Mouse (Mus musculus): ENCODE data around the gene Dscam.

Gene Dscam

DNA sequence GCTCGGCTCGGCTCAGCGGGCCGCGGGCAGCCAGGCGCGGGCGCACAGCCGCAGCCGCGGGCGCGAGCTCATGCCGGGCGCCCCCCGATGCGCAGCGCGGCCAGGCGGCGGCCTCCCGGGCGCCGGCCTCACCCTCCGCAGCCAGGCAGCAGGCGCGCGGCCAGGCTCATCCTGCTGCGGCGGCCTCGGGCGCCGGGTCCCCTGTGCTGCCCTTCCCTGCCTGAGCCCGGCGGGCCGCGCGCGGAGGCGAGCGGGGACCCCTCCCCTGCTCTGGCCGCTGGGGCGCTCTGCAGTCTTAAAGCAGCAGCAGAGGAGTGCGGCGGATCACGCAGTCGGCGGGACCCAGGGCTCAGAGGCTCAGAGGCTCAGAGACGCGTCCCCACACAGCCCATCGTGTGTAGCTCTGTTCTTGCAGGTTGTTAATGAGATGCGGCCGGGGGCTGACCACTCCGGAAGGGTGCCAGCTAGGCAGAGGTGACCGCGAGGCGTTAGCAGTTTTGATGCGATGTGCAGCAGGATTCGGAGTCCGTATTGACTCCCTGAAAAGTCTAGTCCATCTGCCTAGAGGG, at the start of gene Dscam:
TSS of gene Dscam (minus strand) at position 240 of the 569 bp plus-strand sequence.
- peak; percentile 52 for DNase-seq (ENCODE audit: low read depth, low spot score)

DNA sequence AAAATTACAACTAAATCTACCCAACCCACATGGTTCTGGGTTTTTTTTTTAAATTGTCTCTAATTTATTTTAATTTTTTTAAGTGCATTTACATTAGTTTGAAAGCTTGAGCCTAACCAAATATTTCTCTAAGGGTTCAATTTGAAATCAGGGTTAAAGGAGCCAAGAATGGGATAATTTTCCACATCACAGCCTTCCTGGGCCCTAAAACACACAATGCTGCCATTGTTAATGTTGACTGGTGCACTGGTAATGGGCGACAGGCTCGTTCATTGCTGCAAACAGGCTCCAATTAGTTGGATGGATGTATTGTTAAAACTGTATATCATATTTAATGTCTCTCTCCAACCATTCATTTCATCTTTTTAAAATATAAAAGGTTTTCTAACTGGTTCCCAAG, 48.8 kb upstream of the Dscam start:
- DNase-seq (ENCODE audit: low read depth, low spot score): no peak

DNA sequence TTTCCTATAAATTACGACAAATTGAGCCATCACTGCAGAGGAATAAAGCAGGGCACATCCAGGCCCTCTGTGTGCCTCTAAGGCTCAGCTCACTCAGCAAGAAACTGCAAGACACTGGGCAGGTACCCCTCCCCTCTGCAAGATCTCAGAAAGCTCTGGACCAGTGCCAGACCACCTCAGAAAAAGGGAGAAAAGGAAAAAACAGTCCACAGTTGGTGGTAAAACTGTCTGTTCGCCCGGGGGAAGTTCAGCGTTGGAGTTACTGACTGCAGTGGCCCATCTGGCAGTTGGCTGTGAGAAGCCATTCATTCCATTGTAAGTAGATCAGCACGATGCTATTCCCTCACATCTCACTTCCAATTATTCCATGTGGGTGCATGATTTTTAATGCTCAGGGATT, 39.4 kb upstream of the Dscam start:
- DNase-seq (ENCODE audit: low read depth, low spot score): no peak

DNA sequence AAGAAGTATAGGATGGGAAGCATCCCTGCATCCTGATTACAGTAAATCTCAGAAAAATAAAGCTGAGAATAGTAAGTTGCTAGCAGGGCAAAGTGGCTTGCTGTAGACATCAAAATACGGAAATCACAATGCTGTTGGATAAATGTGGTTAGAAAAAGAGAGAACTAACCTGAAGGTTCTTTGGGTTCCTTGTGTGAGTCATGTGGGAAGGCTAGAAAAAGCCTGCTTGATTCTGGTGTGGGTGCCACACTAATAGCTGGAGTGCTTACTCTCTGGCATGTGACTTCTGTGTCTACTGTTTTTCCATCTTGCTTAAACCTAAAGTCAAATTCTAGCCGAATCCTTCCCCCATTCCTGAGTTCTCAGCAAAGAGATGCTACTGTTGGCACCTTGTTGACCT, 37.7 kb upstream of the Dscam start:
- DNase-seq (ENCODE audit: low read depth, low spot score): no peak

DNA sequence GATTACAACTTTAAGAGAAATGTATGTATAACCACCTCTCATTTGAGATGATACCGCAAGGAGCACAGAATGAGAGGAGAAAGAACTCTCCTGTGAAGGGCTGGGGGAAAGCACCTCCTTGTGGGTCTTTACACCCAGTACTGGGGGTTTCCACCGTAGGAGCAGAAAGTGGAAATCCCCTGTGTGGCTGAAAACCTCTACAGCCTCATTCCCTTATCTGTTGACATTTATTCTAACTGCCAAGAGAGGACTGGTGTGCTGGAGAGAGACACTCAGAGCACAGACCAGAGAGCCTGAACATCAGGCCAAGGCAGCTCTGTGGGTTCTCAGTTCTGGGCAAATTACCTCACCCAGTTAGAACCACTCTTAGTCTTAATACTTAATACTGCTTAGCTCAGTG, 33.5 kb upstream of the Dscam start:
- DNase-seq (ENCODE audit: low read depth, low spot score): no peak

DNA sequence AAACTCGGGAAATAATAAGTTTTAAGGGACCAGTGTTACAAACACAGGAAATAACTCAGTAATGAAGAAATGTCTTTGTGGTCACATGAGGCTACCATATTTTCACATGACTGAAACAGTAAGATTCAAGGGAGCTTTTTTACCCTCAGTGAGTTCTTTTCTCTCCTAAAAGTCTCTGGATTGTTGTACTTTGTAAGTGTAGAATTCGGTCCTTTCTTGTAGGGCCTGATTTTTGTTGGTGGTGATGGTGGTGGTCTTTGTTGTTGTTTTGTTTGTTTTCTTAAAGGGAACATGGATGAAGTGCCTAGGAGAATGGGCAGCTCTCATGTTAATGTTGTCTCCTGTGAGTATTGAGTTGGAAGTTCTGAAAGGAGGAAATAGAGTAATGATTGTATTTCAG, 33.0 kb upstream of the Dscam start:
- no peak for DNase-seq (ENCODE audit: low read depth, low spot score)

DNA sequence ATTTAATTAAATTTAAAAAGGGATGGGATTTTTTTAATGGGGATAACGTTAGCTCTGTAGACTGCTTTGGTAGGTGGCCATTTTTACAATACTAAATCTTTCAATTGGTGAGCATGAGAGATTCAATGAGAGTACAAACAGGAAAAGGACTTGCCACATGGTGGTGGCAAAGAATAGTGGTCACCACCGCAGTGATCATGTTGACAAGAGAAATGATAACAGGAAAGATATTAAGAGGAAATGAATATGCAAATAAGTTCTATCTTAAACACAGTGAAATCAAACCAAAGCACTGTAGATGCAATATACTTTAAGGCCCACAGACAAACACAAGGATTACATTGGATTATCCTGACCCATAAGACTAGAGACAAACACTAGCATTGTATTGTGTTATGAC, 24.1 kb upstream of the Dscam start:
- no peak for DNase-seq (ENCODE audit: low read depth, low spot score)

DNA sequence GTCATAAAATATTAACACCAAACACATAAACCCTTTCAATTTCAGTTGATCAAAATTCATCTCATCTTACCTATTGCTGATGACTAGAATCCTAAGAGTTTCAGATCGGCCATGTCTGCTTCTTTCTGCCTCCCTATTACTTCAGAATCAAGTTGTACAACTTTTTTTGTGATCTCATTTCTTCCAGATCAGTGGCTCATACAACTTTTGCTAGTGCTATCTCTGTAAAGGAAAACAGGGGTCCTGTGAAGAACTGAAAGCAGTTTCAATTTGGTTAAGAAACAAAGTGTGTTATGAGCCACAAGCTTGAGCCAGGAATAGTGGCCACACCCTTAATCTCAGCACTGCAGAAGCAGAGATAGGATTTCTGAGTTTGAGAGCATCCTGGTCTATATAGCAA, 23.6 kb upstream of the Dscam start:
- no peak for DNase-seq (ENCODE audit: low read depth, low spot score)

DNA sequence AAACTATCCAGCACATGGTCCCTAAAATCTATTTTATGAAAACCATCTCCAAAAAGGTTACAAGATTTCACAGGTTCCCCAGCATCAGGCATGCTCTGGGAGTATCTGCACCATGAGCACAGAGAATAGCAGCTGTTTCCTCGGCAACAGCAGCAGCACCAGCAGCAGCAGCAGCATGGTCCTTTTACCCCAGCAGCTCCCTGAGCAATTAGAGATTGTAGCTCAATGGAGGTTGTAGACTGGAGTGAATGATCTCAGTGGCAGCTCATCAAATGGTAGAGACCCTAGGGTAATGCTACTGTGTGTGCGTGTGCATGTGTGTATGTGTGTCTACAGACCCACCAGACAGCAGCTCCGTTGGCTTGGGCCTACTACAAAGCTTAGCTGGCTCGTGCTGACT, 21.7 kb upstream of the Dscam start:
- no peak for DNase-seq (ENCODE audit: low read depth, low spot score)

DNA sequence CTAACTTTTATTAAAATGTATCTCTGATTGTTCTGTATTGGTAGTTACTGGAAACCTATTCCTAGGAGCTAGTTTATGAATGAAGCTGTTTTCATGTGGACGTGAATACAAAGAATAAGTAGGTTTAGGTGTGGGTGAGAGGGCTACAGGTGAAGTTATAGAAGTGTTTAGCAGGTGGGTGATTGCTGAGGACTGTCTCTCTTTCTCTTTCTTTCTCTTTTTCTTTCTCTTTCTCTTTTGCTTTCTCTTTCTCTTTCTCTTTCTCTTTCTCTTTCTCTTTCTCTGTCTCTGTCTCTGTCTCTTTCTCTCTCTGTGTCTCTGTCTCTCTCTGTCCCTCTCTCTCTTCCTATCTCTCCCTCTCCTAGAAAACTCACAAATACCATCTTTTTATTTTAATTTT, 20.1 kb upstream of the Dscam start:
- DNase-seq (ENCODE audit: low read depth, low spot score): no peak

DNA sequence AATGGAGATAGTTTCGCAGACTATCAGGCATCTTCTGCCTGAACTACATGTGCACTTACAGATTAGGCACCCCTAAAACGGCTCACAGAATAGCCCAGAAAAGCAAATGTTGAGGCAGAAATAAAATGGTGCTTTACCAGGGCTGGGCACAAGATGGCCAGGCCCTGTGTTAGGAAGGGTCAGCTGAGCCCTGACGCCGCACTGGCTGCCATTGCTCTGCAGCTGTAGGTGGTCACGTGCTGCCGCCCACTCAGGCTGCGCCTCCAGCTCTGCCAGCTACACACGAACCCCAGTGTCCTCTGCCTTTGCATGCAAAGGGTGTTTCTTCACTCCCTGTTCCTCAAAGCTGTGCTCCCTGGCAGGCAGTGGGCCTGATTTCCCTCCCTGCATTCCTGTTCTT, 948 bp upstream of the Dscam start:
- DNase-seq (ENCODE audit: low read depth, low spot score): no peak

DNA sequence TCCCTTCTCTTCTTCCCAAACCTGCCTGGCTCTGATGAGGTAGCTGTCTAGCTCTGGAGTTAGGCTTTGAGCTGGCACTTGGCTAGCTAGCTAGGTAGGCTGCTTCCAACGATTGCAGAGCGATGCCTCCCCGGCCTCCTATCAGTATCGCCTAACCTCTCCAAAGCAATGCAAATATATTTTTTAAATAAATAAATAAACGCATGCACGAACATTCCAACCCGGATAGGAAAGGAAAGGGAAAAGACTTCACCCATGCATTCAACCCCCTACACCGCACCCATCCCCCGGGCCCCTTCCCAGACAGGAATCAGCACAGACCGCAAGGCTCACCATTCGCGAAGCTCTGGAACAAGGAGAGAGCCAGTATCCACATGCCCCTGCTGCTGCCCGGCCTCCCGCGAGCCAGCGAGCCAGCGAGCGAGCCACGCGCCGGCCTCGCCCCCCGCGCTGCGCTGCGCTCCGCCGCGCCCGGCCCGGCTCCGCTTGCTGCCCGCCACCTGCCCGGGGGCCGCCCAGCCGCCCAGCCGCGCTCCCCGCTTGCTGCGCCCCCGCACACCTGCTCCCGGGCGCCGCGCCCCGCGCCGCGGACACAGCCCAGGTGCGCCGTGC, 545 bp downstream of the Dscam start:
- DNase-seq (ENCODE audit: low read depth, low spot score): peak; percentile 9

DNA sequence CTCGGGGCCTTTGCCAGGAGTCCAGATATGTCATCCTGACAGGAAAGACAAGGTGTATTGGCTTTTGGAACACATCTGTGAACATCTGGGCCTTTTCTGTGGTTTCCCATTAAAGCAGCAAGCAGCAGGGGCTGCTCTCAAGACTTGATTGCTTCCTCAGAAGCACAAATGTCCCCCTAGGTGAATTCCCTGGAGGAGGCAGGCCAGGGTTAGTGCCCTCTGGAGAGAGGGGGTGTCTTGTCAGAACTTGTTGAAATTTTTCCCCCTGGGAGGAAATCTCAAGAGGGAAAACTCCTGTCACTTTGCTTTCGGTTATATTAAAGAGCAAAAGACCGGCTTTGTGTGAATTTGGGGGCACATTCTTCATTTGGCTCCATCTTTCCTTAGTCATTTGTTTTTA, 1.9 kb downstream of the Dscam start:
- DNase-seq (ENCODE audit: low read depth, low spot score): no peak

DNA sequence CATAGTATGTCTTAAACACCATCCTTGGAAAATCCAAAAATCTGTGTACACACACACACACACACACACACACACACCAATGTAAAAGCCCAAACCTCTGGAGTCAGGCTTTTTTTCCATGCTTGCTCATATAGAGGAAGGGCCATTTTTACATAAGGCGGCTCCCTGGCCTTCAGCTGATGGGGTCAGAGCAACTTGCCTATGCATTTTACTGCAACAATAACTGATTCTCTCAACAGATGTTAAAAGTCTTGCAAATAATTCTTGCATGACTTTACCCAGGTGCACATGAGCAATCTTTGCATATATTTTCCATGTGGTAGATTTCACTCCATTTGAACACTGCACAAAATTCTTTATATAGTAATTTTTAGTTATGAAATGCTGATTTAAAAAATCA, 2.5 kb downstream of the Dscam start:
- DNase-seq (ENCODE audit: low read depth, low spot score): no peak

DNA sequence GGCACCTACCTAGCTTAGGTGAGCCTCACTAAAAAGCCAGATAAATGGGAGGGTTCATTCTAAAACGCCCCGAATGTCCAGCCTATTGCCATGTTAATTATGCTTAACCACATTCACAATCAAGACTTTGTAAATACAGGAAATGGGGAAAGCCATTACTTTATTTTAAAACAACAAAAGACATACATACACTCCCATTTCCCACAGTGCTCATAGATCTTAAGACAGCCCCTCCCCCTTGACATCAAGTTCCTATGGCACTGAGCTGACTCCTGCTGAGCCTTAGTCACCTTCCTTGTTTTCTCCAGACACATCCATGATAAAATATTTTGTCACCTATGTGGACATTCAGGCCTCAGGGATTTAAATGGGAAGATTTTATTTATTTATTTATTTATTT, 4.4 kb downstream of the Dscam start:
- peak; percentile 72 for DNase-seq (ENCODE audit: low read depth, low spot score)

DNA sequence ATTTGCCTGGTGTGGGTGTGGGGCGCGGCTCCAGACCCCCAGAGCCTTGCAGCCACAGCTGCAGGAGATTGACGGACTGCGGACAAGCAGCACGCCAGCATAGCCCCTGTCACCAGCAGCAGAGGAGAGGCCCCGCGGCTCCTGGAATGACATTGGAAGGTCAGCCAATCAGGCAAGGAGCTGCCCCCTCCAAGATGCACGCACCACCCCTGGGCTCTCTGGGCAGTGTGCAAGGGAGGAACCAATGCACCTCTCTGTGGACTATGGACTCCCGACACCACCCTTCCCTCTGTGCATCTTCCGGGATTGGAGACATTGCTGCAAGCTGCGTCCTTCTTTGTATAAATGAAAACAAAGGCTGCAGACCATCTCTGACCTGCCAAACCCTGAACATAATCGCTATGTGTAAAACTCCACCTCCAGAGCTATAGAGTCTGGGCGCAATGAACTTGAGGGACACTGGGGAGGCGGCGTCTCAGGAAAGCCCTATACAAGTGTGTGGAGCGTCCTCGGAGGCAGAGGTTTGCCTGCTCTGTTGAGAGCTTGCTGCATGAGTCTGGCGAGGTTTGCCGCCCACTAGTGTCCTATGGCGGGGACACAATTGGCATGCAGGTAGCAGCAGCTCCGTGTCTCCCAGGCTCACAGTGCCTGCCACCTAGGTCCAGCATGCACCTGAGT, 5.0 kb downstream of the Dscam start:
- peak; percentile 73 for DNase-seq (ENCODE audit: low read depth, low spot score)

DNA sequence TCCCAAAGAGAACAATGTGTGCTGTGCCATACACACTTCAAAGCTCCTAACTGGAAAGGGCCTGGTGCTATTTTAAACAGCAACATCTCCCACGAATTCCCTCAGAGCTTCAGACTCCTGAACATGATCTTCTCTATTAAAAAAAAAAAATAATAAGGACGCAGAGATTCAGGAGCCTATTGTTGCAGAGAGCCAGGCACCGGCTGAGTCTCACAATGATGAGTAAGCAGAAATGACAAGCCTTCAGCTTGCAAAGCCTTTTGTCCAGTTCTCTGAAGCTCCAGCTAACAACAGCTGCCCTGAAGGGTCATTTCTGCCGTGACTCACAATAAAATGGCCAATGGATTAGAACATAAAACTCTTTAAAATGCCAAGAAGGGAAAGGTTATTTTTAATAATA, 12.3 kb downstream of the Dscam start:
- no peak for DNase-seq (ENCODE audit: low read depth, low spot score)

DNA sequence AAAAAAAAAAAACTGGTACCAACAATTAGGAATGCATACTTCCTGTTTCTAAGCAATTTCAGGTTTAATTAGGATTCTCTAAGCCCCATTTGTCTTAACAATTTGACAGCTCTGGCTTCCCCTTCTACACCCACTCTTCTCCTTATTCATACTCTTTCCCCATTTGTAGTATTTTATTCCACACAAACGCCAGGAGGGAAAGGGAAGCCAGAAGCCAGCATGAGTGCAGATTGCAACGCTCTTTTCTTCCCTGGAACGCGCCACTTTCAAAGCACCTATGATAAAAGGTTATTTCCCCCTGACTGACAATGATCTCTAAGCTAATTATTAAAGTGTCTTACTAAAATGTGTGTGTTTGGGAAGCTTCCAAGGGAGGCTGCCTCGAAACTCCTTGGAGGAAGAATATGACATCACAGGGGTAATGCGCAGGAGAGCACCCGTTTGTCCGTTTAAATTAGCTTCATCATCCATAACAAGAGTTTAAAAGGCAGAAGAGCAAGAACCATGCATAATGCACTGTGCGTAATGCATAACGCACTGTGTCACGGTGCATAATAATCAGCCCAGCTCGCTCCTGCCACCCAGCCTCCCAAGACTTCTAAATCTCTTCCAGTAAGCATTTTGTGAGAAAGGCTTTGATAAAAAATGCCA, 25.9 kb downstream of the Dscam start:
- DNase-seq (ENCODE audit: low read depth, low spot score): no peak

DNA sequence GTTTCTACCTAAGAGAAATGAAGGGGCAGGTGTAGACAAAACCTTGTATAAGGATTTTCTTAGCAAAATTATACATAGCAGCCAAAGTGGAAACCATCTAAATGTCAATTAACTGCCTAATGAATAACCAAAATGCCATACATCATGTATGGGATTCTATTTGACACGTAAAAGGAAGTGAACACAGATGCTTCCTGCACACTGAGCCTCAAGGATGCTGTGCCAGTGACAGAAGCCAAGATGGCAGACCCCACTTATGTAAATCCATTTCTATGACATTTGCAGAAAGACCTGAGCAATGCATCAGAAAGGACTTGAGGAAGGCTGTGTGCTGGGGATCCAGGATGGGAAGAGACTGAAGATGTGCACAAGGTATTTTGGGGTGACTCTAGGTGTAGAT, 28.6 kb downstream of the Dscam start:
- DNase-seq (ENCODE audit: low read depth, low spot score): no peak

DNA sequence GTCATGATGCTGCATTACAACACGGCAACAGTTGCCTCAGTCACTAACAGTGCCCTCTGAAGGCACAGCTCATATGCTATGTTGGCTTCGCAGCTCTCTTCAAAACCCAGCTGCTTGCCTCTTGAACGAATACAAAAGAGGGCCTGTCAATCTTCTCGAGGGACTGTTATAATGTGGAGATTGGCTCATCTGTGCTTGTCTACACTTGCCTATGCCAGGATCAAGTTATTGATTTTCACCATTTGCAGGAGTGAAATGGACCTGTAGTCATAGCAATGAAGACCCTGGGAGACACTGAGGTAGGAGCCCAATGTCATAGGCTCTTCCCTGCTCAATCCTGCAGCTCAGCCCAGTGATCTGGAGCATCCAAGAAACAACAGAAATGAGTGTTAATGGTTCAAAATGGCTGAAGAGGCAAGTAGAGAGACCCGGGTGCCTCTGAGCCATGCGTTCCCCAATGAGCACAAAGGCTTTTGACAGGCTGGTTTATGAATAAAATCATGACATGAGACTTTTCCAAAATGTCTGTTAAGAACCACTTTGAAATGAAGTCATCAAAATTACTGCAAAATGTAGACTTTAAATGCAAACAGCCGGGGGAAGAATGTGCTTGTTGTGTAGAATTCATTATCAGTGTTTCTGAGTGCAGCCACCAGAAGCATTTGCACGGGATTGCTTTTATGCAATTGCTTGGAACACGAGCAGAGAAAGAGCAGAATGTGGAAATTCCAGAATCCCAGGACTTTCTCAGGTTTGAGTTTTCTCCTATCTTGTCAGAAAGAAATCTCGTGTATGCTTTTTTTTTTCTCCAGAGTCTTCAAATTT, 35.3 kb downstream of the Dscam start:
- no peak for DNase-seq (ENCODE audit: low read depth, low spot score)

DNA sequence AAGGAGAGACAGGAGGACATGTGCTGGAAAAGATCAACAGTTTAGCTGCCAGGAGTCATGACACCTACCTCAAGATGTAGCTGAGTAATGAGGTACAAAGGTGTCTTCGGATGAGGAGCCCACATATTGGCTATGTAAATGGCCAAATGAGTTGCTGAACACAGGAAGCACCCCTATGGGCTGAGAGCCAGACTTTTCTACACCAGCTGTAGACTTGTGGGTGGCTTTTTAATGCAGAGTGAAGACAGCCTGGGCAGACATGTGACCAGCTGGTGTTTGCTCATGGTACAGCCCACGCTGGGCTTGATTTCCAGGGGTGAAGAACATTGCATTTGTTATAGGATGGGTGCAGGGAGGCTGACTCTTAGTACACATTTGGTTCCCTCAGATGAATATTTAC, 43.3 kb downstream of the Dscam start:
- no peak for DNase-seq (ENCODE audit: low read depth, low spot score)

DNA sequence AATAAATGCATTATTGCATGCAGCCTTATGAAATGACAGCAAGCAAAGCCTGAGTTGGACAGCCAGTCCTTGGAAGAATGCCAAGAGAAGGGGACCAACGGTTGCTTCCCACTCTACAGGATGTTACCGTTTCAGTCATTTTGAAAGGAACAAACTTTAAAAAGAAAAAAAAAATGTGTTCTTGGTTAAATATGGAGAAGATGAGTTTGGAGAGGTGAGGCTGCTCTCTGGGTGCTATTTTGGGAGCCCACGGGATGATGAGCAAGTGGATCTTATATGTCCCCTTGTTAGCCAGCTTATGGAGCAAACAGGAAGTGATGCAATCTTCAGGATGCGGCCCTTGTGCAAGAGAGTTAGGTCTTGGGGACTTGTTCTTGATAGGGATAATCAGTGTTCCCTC, 60.5 kb downstream of the Dscam start:
- DNase-seq (ENCODE audit: low read depth, low spot score): no peak
